Mouse (Mus musculus): Measurements from ENCODE around the gene Lipn.

DNA sequence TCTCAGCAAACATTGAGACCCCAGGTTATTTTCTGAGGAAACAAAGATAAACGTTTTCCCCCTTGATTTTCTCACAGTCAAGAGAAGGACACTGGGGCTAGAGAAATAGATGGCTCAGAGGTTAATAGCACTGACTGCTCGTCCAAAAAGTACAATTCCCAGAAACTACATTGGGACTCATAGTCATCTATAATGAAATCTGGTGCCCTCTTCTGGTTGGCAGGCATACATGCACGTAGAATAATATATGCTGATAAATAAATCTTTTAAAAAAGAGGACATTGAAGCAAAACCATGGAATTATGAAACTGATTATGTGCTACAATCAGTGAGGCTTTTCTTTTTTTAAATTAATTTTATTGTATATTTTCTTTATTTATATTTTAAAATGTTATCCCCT is 44.4 kb upstream of the Lipn start:
- no peak for TF ChIP-seq CTCF (IDR thresholded peaks at IDR 0.05; ENCODE audit: low read depth, low read length)
- no peak for TF ChIP-seq POLR2A (IDR thresholded peaks at IDR 0.05; ENCODE audit: borderline replicate concordance, low read depth, low read length)
